Mouse (Mus musculus) embryonic facial prominence, embryonic 14.5 days (tissue): Measurements from ENCODE around the gene Atp6v1e2. TPM values are rescaled to one million over a fixed set of nuclear protein-coding genes. Genes with fewer than 3 reads are reported as not detected.

Experiments used
- ATAC-seq: fragments of 200-750 bp; cut with Nextera tagmentation; 2 replicates; pipeline ENCODE4 v1.8.0; 2017; ENCODE audit warnings: low read depth, moderate number of reproducible peaks, moderate TSS enrichment
- DNase-seq: peaks from one replicate; pipeline ENCODE4 v3.0.0-alpha.2; 2015; ENCODE audit warnings: low spot score
- H3K27ac ChIP-seq: fragments of 300-500 bp; sonication (generic); replicated peaks from 2 replicates; pipeline ENCODE4 v1.5.1; 2014; ENCODE audit warnings: low read depth, mild to moderate bottlenecking, low read length, moderate library complexity
- H3K27me3 ChIP-seq: fragments of 300-500 bp; sonication (generic); replicated peaks from 2 replicates; pipeline ENCODE4 v1.6.1; 2014; ENCODE audit warnings: low read length; ENCODE audit not compliant: control insufficient read depth, insufficient read depth
- H3K36me3 ChIP-seq: fragments of 300-500 bp; sonication (generic); 2 replicates; pipeline ENCODE4 v1.6.1; 2014; ENCODE audit warnings: low read length, mixed read lengths; ENCODE audit not compliant: control insufficient read depth, insufficient read depth
- H3K4me1 ChIP-seq: fragments of 300-500 bp; sonication (generic); 2 replicates; pipeline ENCODE4 v1.6.1; 2014; ENCODE audit warnings: antibody characterized with exemption, low read length; ENCODE audit not compliant: control insufficient read depth, insufficient read depth
- H3K4me2 ChIP-seq: fragments of 300-500 bp; sonication (generic); 2 replicates; pipeline ENCODE4 v1.6.1; 2014; ENCODE audit warnings: low read depth, mild to moderate bottlenecking, low read length, moderate library complexity, mixed read lengths
- H3K4me3 ChIP-seq: fragments of 300-500 bp; sonication (generic); 2 replicates; pipeline ENCODE4 v1.5.1; 2014; ENCODE audit warnings: low read depth, mild to moderate bottlenecking, low read length
- H3K9ac ChIP-seq: fragments of 300-500 bp; sonication (generic); 2 replicates; pipeline ENCODE4 v1.6.1; 2014; ENCODE audit warnings: low read depth, mild to moderate bottlenecking, low read length, moderate library complexity, mixed read lengths
- H3K9me3 ChIP-seq: fragments of 300-500 bp; sonication (generic); 2 replicates; pipeline ENCODE4 v1.6.1; 2016; ENCODE audit warnings: low read length; ENCODE audit not compliant: control insufficient read depth
- WGBS: fragments of 180-500 bp; shearing (Covaris S2); extraction: QIAGEN DNeasy Blood & Tissue Kit; methylation state at CpG from one replicate; pipeline ENCODE4 v1.1.7; 2014; 5-methylcytosine and 5-hydroxymethylcytosine counted together
- polyA plus RNA-seq: library from polyadenylated mRNA; unstranded; fragments of >200 nt; fragmentation: Nextera tagmentation; extraction: Ambion mirVana; gene quantifications from 2 replicates; pipeline ENCODE4 v1.2.1, GENCODE M21; 2014

The Atp6v1e2 gene
- polyA plus RNA-seq, 1 experiment from 2014 or later, result not detected

GRCm38 (mm10) chr17:86917048-86917447, 30.6 kb downstream of the Atp6v1e2 start, which contains the start of gene Tmem247:
Gene Tmem247 (plus strand): TSS chr17:86917348.
- Histone ChIP-seq H3K36me3 (no peaks in the 10 kb centered on the region), H3K4me1 (no peaks in the 10 kb centered on the region), H3K27me3 (no peaks in the 10 kb centered on the region), H3K9me3 (peaks cover 3% of the 10 kb centered on the region; the same call in 1 of the 2 replicates), H3K9ac (no peak within 1 kb of the TSS), H3K27ac (no peak within 1 kb of the TSS), H3K4me2 (no peak within 1 kb of the TSS), H3K4me3 (no peak within 1 kb of the TSS)
- 92% methylated on average over 10 of the region's 10 CpGs for WGBS
- ATAC-seq (no peak), DNase-seq (no peak)

GRCm38 (mm10) chr17:86915540-86915939, 32.2 kb downstream of the Atp6v1e2 start:
- no peaks in the 10 kb centered on the region for H3K4me1 ChIP-seq
- H3K27ac ChIP-seq, result no peak overlapping the region
- H3K27me3 ChIP-seq, result no peaks in the 10 kb centered on the region
- no peak overlapping the region for H3K4me2 ChIP-seq
- peaks cover 3% of the 10 kb centered on the region; the same call in 1 of the 2 replicates for H3K9me3 ChIP-seq
- no peaks in the 10 kb centered on the region for H3K36me3 ChIP-seq
- no peak for ATAC-seq
- 81% methylated on average over 4 of the region's 4 CpGs for WGBS
- H3K9ac ChIP-seq, result no peak overlapping the region
- no peak overlapping the region for H3K4me3 ChIP-seq
- DNase-seq, result no peak

- Histone ChIP-seq H3K4me2 (no peak overlapping the region), H3K9me3 (peaks cover 3% of the 10 kb centered on the region; the same call in 1 of the 2 replicates), H3K9ac (no peak overlapping the region), H3K27me3 (no peaks in the 10 kb centered on the region), H3K4me3 (no peak overlapping the region), H3K36me3 (no peaks in the 10 kb centered on the region), H3K27ac (no peak overlapping the region), H3K4me1 (no peaks in the 10 kb centered on the region)
- no peak for ATAC-seq
- WGBS, result 74% methylated on average over 7 of the region's 7 CpGs
- no peak for DNase-seq
Observed at GRCm38 (mm10) chr17:86913003-86913607, 34.6 kb downstream of the Atp6v1e2 start.

GRCm38 (mm10) chr17:86911261-86911660, 36.4 kb downstream of the Atp6v1e2 start:
- H3K27ac ChIP-seq, result no peak overlapping the region
- WGBS, result 66% methylated on average over 5 of the region's 5 CpGs
- H3K9ac ChIP-seq, result no peak overlapping the region
- H3K36me3 ChIP-seq, result no peaks in the 10 kb centered on the region
- DNase-seq, result no peak
- peaks cover 3% of the 10 kb centered on the region; the same call in 1 of the 2 replicates for H3K9me3 ChIP-seq
- no peak overlapping the region for H3K4me3 ChIP-seq
- no peak overlapping the region for H3K4me2 ChIP-seq
- ATAC-seq, result no peak
- H3K27me3 ChIP-seq, result no peaks in the 10 kb centered on the region
- H3K4me1 ChIP-seq, result no peaks in the 10 kb centered on the region

GRCm38 (mm10) chr17:86909733-86910495, 37.8 kb downstream of the Atp6v1e2 start:
- WGBS, result 63% methylated on average over 14 of the region's 14 CpGs
- Histone ChIP-seq H3K27me3 (no peaks in the 10 kb centered on the region), H3K4me3 (no peak overlapping the region), H3K4me2 (no peak overlapping the region), H3K9me3 (no peaks in the 10 kb centered on the region), H3K27ac (no peak overlapping the region), H3K4me1 (peaks cover 4% of the 10 kb centered on the region; the same call in 1 of the 2 replicates), H3K36me3 (no peaks in the 10 kb centered on the region), H3K9ac (no peak overlapping the region)
- ATAC-seq (no peak), DNase-seq (peak; percentile 60)

- 49% methylated on average over 8 of the region's 8 CpGs for WGBS
Observed at GRCm38 (mm10) chr17:86908316-86908715, 39.4 kb downstream of the Atp6v1e2 start.

GRCm38 (mm10) chr17:86907092-86907491, 40.6 kb downstream of the Atp6v1e2 start:
- 79% methylated on average over 3 of the region's 3 CpGs for WGBS
- Histone ChIP-seq H3K4me1 (peaks cover 4% of the 10 kb centered on the region; the same call in 1 of the 2 replicates), H3K27me3 (no peaks in the 10 kb centered on the region), H3K4me3 (no peak overlapping the region), H3K36me3 (no peaks in the 10 kb centered on the region), H3K9me3 (no peaks in the 10 kb centered on the region), H3K4me2 (no peak overlapping the region), H3K27ac (no peak overlapping the region), H3K9ac (no peak overlapping the region)
- ATAC-seq, result no peak
- no peak for DNase-seq

More at GRCm38 (mm10) chr17:86908316-86908715, 39.4 kb downstream of the Atp6v1e2 start:
- no peak overlapping the region for H3K27ac ChIP-seq
- H3K27me3 ChIP-seq, result no peaks in the 10 kb centered on the region
- ATAC-seq, result no peak
- H3K4me1 ChIP-seq, result peaks cover 4% of the 10 kb centered on the region; the same call in 1 of the 2 replicates
- no peak for DNase-seq
- H3K4me2 ChIP-seq, result no peak overlapping the region
- H3K36me3 ChIP-seq, result no peaks in the 10 kb centered on the region
- no peak overlapping the region for H3K9ac ChIP-seq
- no peak overlapping the region for H3K4me3 ChIP-seq
- H3K9me3 ChIP-seq, result no peaks in the 10 kb centered on the region

GRCm38 (mm10) chr17:86906601-86907000, 41.1 kb downstream of the Atp6v1e2 start:
- H3K4me1 ChIP-seq, result peaks cover 4% of the 10 kb centered on the region; the same call in 1 of the 2 replicates
- H3K36me3 ChIP-seq, result no peaks in the 10 kb centered on the region
- H3K9me3 ChIP-seq, result no peaks in the 10 kb centered on the region
- no peak for ATAC-seq
- no peak for DNase-seq
- 31% methylated on average over 6 of the region's 6 CpGs for WGBS
- H3K4me2 ChIP-seq, result no peak overlapping the region
- H3K27me3 ChIP-seq, result no peaks in the 10 kb centered on the region
- H3K27ac ChIP-seq, result no peak overlapping the region
- no peak overlapping the region for H3K4me3 ChIP-seq
- no peak overlapping the region for H3K9ac ChIP-seq
